Mouse (Mus musculus) E14TG2a.4 (cell line): Measurements from ENCODE around the gene Sord.

Experiments
- H3K27me3 ChIP-seq: 2 replicates; pipeline ENCODE4 v1.6.1; 2014; ENCODE audit warnings: low read length, control low read depth; ENCODE audit not compliant: insufficient read depth
- H3K36me3 ChIP-seq: 2 replicates; pipeline ENCODE4 v1.6.1; 2014; ENCODE audit warnings: low read length, control low read depth; ENCODE audit not compliant: insufficient read depth
- H3K4me1 ChIP-seq: replicated peaks from 2 replicates; pipeline ENCODE4 v1.6.1; 2014; ENCODE audit warnings: low read depth, low read length, control low read depth
- H3K4me3 ChIP-seq: replicated peaks from 2 replicates; pipeline ENCODE4 v1.5.1; 2014; ENCODE audit warnings: mild to moderate bottlenecking, low read length
- H3K9me3 ChIP-seq: 2 replicates; pipeline ENCODE4 v1.6.1; 2014; ENCODE audit warnings: low read length, control low read depth
- CTCF ChIP-seq: conservative IDR thresholded peaks from 2 replicates; pipeline ENCODE4 v1.5.1; 2014; ENCODE audit warnings: low read length
- NANOG ChIP-seq: IDR thresholded peaks from 2 replicates; pipeline ENCODE4 v1.6.1; 2014; ENCODE audit warnings: borderline replicate concordance, low read length, mixed read lengths
- POU5F1 ChIP-seq: IDR thresholded peaks from 2 replicates; pipeline ENCODE4 v1.6.1; 2014; ENCODE audit warnings: low read length, borderline replicate concordance

Sord gene

DNA sequence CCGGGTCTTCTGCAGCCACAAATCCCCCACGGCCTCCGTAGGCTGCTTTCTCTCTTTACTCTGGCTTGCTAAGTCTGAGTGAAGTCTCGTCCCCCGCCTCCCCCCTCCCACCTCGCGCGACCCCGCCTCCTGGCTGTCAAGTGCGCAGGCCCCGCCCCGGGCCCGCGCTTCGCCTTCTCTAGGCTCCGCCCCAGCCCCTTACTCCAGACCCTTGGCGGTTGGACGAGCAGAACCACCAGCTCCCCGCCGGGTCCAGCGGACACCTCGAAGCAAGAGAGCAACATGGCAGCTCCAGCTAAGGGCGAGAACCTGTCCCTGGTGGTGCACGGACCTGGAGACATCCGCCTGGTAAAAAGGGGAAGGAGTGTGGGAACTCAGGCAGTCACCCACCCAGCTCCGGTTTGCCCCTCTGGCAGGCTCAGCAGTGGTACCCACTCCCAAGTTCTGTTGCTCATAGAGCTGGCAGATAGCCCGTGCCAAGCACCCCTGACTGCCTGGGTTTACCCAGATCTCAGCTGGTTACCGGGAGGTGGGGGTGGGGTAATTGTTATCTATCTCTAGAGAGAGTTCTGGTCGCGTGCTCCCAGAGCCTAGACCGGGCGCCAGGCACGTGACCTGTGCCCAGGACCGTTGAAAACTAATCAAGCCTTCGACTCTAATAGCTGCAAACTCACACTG is at the start of gene Sord:
TSS of gene Sord (plus strand) at position 139 of the 678 bp plus-strand sequence.
- peaks cover 26% of the 10 kb centered on the region for H3K27me3 ChIP-seq
- H3K9me3 ChIP-seq: no peaks in the 10 kb centered on the region
- no peaks in the 10 kb centered on the region for H3K36me3 ChIP-seq
- no peak for TF ChIP-seq POU5F1
- TF ChIP-seq NANOG: no peak
- TF ChIP-seq CTCF: no peak
- H3K4me3 ChIP-seq: peak within 1 kb of the TSS; percentile 81
- peaks cover 40% of the 10 kb centered on the region for H3K4me1 ChIP-seq

DNA sequence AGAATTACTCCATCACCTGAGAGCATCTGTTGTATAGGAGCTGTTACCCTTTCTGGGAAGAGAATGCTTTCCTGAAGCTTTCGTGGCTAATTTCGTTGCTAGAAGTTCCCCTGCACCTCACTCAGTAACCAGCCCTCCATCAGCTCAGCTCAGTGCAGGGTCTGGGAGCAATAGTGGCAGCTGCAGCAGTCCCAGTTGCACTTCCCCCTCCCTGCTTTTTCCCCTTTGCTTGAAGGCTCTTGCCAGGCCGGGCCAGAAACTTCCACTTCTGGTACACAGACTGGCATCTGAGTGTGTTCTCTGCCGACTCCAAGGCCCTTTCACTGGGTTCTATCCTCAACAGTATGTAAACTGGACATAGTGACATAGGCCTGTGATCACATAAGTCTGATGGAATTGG is 49.5 kb upstream of the Sord start:
- no peaks in the 10 kb centered on the region for H3K9me3 ChIP-seq
- H3K36me3 ChIP-seq: no peaks in the 10 kb centered on the region
- H3K4me1 ChIP-seq: peaks cover 9% of the 10 kb centered on the region
- H3K27me3 ChIP-seq: peaks cover 17% of the 10 kb centered on the region
- H3K4me3 ChIP-seq: no peak overlapping the region
- TF ChIP-seq POU5F1 (no peak), NANOG (no peak), CTCF (no peak)

DNA sequence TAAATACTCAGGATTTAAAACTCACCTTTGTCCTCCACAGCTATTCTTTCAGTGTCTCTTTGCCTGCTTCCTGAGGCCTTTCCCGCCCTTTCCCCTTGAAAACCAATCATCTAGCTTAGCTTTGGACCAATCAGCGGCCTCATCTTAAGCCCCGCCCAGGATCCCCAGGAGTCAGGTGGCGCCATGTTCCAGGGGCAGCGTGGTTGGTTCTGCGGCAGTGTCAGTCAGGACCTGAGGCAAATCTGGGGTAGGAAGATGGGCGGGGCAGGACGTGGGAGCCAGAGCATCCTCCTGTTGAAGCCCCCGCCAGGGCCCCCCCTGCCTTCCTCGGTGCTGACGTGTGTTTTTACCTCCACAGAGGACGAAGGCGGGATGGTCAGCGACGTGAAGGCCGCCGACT is 48.4 kb upstream of the Sord start, which contains the start of the genes Patl2 and Terb2:
TSS of gene Patl2 (minus strand) at position 84 of the 400 bp plus-strand sequence.
TSS of gene Terb2 (plus strand) at position 167 of the 400 bp plus-strand sequence.
- Histone ChIP-seq H3K4me1 (peaks cover 9% of the 10 kb centered on the region), H3K4me3 (peak within 1 kb of the TSS; percentile 74), H3K27me3 (peaks cover 17% of the 10 kb centered on the region), H3K9me3 (no peaks in the 10 kb centered on the region), H3K36me3 (0 out of 2 replicates have a peak, but pooled peaks cover 4% of the 10 kb centered on the region)
- no peak for TF ChIP-seq NANOG
- TF ChIP-seq POU5F1: no peak
- no peak for TF ChIP-seq CTCF

DNA sequence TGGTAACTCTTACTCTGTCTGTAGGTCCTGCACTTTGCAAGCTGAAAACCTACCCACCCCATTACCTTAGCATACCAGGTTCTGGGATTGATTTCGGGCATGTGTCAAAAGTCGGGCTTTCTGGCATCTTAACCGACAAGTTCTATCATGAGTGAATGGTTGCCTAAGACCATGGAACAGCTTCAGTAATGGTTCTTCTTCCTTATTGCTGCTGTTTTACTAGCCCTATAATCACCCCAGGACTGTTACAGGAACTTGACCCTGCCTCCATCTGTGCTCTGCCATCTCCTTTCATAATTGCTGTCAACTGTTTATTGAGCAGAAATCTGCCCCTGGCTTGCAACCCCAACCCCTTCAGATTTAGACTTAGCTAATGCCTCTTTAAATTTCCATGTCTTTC is 47.8 kb upstream of the Sord start:
- H3K9me3 ChIP-seq: no peaks in the 10 kb centered on the region
- TF ChIP-seq NANOG (no peak), POU5F1 (no peak), CTCF (no peak)
- H3K4me3 ChIP-seq: peak overlapping the region; percentile 74
- H3K4me1 ChIP-seq: peaks cover 9% of the 10 kb centered on the region
- peaks cover 17% of the 10 kb centered on the region for H3K27me3 ChIP-seq
- 0 out of 2 replicates have a peak, but pooled peaks cover 4% of the 10 kb centered on the region for H3K36me3 ChIP-seq

DNA sequence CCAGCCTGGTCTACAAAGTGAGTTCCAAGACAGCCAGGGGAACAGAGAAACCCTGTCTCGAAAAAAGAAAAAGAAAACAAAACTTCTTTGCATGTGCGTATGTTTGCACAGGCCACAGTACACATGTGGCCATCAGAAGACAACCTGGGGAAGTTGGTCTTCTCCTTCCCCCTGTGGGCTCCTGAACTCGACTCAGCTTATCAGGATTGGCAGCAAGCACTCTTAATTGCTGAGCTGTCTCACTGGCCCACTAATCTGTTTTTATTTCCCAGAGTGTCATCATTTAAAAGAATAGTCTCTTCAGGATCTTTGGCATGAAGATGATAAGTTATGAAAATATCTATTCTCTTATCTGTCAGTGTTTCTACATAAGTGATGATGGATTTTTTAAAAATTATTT is 42.7 kb upstream of the Sord start:
- Histone ChIP-seq H3K36me3 (0 out of 2 replicates have a peak, but pooled peaks cover 8% of the 10 kb centered on the region), H3K4me3 (no peak overlapping the region), H3K27me3 (peaks cover under 1% of the 10 kb centered on the region), H3K4me1 (peaks cover 7% of the 10 kb centered on the region), H3K9me3 (no peaks in the 10 kb centered on the region)
- TF ChIP-seq CTCF (no peak), NANOG (no peak), POU5F1 (no peak)

DNA sequence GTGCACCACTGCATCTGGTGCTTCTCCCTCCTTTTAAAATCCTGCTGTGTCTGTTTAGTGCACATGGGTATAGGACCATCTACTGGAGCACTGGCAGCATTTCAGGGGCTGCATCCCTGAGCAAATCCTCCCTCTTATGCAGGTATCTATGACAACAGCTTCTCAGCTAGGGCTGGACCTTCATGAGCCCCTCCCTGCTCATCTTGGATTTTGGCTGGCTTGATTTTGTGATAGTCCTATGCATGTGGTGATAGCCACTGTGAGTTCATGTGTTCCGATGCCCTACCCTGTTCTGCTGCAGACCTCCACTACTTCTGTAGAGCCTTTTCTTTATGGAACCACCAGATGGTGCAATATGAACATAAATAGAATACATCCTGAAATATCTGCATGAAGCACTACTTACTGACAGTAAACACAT is 40.0 kb upstream of the Sord start:
- Histone ChIP-seq H3K4me3 (no peak overlapping the region), H3K4me1 (0 out of 2 replicates have a peak, but pooled peaks cover 8% of the 10 kb centered on the region), H3K9me3 (no peaks in the 10 kb centered on the region), H3K27me3 (no peaks in the 10 kb centered on the region), H3K36me3 (0 out of 2 replicates have a peak, but pooled peaks cover 8% of the 10 kb centered on the region)
- TF ChIP-seq POU5F1: no peak
- no peak for TF ChIP-seq CTCF

DNA sequence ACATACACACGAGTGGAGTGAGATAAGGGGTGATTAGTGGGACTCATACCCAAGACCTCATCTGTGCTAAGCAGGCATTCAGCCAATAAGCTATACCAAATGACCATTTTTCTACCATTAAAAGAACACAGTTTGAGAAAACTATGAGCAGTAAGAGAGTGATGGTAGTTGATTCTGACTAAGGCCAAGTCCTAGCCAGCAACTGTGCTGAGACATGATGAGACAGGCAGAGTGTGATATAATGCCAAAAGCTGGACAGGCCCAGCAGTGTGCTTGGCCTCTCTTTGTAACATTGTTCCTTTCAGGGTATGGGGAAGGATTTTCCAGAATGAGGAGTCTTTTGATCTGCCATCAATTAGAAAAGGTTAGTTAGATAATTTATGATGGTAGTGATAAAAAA is 33.0 kb upstream of the Sord start:
- Histone ChIP-seq H3K4me1 (0 out of 2 replicates have a peak, but pooled peaks cover 3% of the 10 kb centered on the region), H3K4me3 (no peak overlapping the region), H3K36me3 (no peaks in the 10 kb centered on the region), H3K9me3 (no peaks in the 10 kb centered on the region), H3K27me3 (no peaks in the 10 kb centered on the region)
- no peak for TF ChIP-seq POU5F1
- TF ChIP-seq NANOG: no peak
- TF ChIP-seq CTCF: no peak

DNA sequence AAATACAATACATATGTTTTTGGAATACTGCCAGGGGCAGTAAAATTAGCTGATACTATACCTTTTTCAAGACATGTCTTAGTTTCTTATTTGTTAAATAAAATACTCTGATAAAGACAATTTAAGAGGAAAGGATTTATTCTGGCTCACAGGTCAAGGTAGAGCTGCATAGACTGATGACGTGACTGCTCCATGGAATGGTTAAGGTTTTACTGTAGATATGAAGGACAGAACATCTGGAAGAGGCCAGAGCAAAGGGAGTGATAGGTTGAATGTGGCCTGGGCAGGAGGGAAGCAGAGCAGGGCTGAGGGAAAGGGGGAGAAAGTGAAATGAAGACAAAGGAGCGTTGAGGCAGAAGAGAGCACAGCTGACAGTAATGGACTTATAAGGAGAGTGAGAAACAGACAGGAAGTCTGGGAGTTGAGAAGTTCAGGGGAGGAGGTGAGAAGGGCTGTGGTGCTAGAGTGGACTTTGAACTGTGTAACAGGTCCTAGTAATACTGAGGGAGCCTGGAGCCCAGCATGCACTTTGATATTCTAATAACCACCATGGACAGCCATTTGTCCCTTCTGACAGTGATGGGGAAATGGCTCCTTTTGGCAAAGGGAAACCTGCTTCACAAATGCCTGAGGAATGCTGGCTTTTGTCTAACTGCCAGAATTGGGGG is 28.0 kb upstream of the Sord start:
- Histone ChIP-seq H3K36me3 (no peaks in the 10 kb centered on the region), H3K4me1 (peaks cover 11% of the 10 kb centered on the region; the same call in 1 of the 2 replicates), H3K27me3 (no peaks in the 10 kb centered on the region), H3K9me3 (no peaks in the 10 kb centered on the region), H3K4me3 (no peak overlapping the region)
- TF ChIP-seq CTCF (no peak), NANOG (no peak), POU5F1 (no peak)
